Mouse (Mus musculus): ENCODE results near the gene Cep55.

DNA sequence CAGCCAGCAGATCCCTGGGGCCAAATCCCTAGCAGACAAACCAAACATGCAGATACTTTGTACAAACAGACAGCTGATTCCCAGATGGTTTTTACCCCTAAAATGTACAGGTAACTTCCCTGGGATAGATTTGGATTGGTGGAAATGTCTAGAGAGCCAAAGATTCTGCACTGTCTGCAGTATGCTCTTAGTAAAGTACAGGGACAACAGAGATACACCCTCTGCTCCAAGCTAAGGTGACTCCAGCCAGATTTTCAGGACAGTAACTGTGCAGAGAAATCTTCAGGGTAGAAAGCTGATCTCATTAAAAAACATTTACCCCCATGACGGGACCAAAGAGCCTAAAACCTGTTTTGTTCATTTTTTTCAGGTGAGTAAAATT is 38.9 kb upstream of the Cep55 start:
- TF ChIP-seq GATA1 (IDR thresholded peaks at IDR 0.05; ENCODE audit: borderline replicate concordance, low read length) (no peak), FLI1 (IDR thresholded peaks at IDR 0.05; ENCODE audit: low read length) (no peak)

Measured in megakaryocyte, embryonic 14.5 days (primary cell).